Mouse (Mus musculus) liver, embryonic 14.5 days (tissue): ENCODE results near the gene 4930402K13Rik.

Experiments
- CTCF ChIP-seq: IDR thresholded peaks from 2 replicates; pipeline ENCODE4 v1.5.1; 2016; ENCODE audit warnings: antibody characterized with exemption, low read depth, control low read depth
- EP300 ChIP-seq: IDR thresholded peaks from 2 replicates; pipeline ENCODE4 v1.6.1; 2016; ENCODE audit warnings: antibody characterized with exemption, low read depth

GRCm38 (mm10) chrX:9142669-9143068, 38.3 kb downstream of the 4930402K13Rik start:
- no peak for TF ChIP-seq EP300
- no peak for TF ChIP-seq CTCF
